Comparison of ENCODE assay signal across 8 mouse cellular contexts in genomic region chr7:108934836-108935235, GRCm38 (mm10). TPM values are rescaled to one million over a fixed set of nuclear protein-coding genes. Genes with fewer than 3 reads are reported as not detected.
DNase-seq lines count a peak whose midpoint lies in the region; ATAC-seq lines count a peak whose summit lies in the region.

No protein-coding gene starts in this region.

- H3K4me3 ChIP-seq in heart, embryonic 16.5 days (ENCODE audit: low read length) = peak overlapping the region; percentile 100
- peak overlapping the region; percentile 98 for H3K4me3 ChIP-seq in intestine, embryonic 14.5 days (ENCODE audit: low read depth, low read length)

- peak overlapping the region; percentile 99 for H3K9ac ChIP-seq in heart, embryonic 16.5 days (ENCODE audit: low read length)
- H3K9ac ChIP-seq in intestine, embryonic 14.5 days (ENCODE audit: low read length) = peak overlapping the region; percentile 92

- no peaks in the 10 kb centered on the region for H3K9me3 ChIP-seq in heart, embryonic 16.5 days (replicated peaks; ENCODE audit: control insufficient read depth, low read length)
- H3K9me3 ChIP-seq in intestine, embryonic 14.5 days (ENCODE audit: control insufficient read depth, low read length) = no peaks in the 10 kb centered on the region

- DNase-seq in heart, postnatal 25 days (ENCODE audit: low spot score) = no peak
- DNase-seq in c-Kit-positive CD71-positive TER-119-positive erythroid progenitor cells, embryonic 14.5 days (ENCODE audit: low spot score) = peak; percentile 18
- no peak for DNase-seq in intestine, embryonic 14.5 days (ENCODE audit: low spot score)
- no peak for DNase-seq in frontal cortex, postnatal 10 days (ENCODE audit: low spot score in 2 of 2)

- peaks cover 26% of the 10 kb centered on the region for H3K36me3 ChIP-seq in heart, embryonic 16.5 days (ENCODE audit: control insufficient read depth, insufficient read depth)
- peaks cover 33% of the 10 kb centered on the region for H3K36me3 ChIP-seq in intestine, embryonic 14.5 days (ENCODE audit: control insufficient read depth, insufficient read depth, low read length)

- H3K4me1 ChIP-seq in heart, embryonic 16.5 days (ENCODE audit: control insufficient read depth, insufficient read depth, low read length) = peaks cover 11% of the 10 kb centered on the region
- H3K4me1 ChIP-seq in intestine, embryonic 14.5 days (replicated peaks; ENCODE audit: control insufficient read depth, insufficient read depth, low read length) = peaks cover 12% of the 10 kb centered on the region

- H3K27ac ChIP-seq in heart, embryonic 16.5 days (ENCODE audit: low read length) = peak overlapping the region; percentile 85; the same call in 1 of the 2 replicates
- peak overlapping the region; percentile 73; the same call in 1 of the 2 replicates for H3K27ac ChIP-seq in intestine, embryonic 14.5 days (ENCODE audit: low read depth)

- intact Hi-C loops in heart, postnatal 25 days (cut with DNase I) = loop anchor here (1.0 to 5.0 kb wide), 2 partner anchors 83 to 120 kb away; partner anchors contain the start of gene Olfr516

- peak overlapping the region; percentile 95 for H3K4me2 ChIP-seq in heart, embryonic 16.5 days (ENCODE audit: low read depth, low read length)
- peak overlapping the region; percentile 96 for H3K4me2 ChIP-seq in intestine, embryonic 14.5 days (ENCODE audit: low read length)

- WGBS in heart, embryonic 16.5 days = 5% methylated on average over 8 of the region's 8 CpGs
- WGBS in intestine, embryonic 14.5 days = 4% methylated on average over 8 of the region's 8 CpGs

- no peaks in the 10 kb centered on the region for H3K27me3 ChIP-seq in heart, embryonic 16.5 days (ENCODE audit: control insufficient read depth, insufficient read depth, low read length)
- H3K27me3 ChIP-seq in intestine, embryonic 14.5 days (replicated peaks; ENCODE audit: control insufficient read depth, insufficient read depth, low read length) = no peaks in the 10 kb centered on the region

- no peak for ATAC-seq in heart, embryonic 16.5 days (replicated peaks; ENCODE audit: extremely low read depth, insufficient read depth, low FRiP score)
- ATAC-seq in intestine, embryonic 14.5 days (replicated peaks; ENCODE audit: low FRiP score, low TSS enrichment, low read depth) = no peak
- ATAC-seq in megakaryocyte-erythroid progenitor cell, adult 5-6 weeks (replicated peaks; ENCODE audit: low FRiP score, low TSS enrichment, poor library complexity, severe bottlenecking) = 0 out of 2 replicates have a peak, but pooled peaks have one; percentile 8
- no peak for ATAC-seq in frontal cortex, adult (ENCODE audit: low TSS enrichment)
- ATAC-seq in inflammation-experienced regulatory T-cells, adult 6 months = no peak

RNA-seq across cellular contexts. Expression of gene Eif3f, which starts 0.6 kb away (rescaled TPM):
- polyA plus RNA-seq in heart, embryonic 16.5 days (2015; fragmentation: Nextera tagmentation; extraction: Ambion mirVana) = 49.2 and 49.4 TPM in 2 replicates
- 10 to 100 TPM; 79.2 to 85.2 TPM for total RNA-seq in heart, postnatal 25 days (2021)
- 113 and 116 TPM in 2 replicates for polyA plus RNA-seq in intestine, embryonic 14.5 days (2014; fragmentation: Nextera tagmentation; extraction: Ambion mirVana)
- total RNA-seq in megakaryocyte-erythroid progenitor cell, adult 5-6 weeks (2014; fragmentation: Nextera tagmentation) = 241 and 316 TPM in 2 replicates
- total RNA-seq in megakaryocyte-erythroid progenitor cell, adult 5-6 weeks (2017) = 53.5 and 112 TPM in 2 replicates
- 10 to 100 TPM; 29.7 to 43.3 (median 34.1) TPM for polyA plus RNA-seq in inflammation-experienced regulatory T-cells, adult 6 months (2017; shearing (Covaris generic))

RNA-seq across cellular contexts. Expression of gene Nlrp10, which starts 4.9 kb away (rescaled TPM):
- polyA plus RNA-seq in heart, embryonic 16.5 days (2015; fragmentation: Nextera tagmentation; extraction: Ambion mirVana) = 20.7 and 23.3 TPM in 2 replicates
- 10 to 100 TPM; 21.2 to 23.1 TPM for total RNA-seq in heart, postnatal 25 days (2021)
- polyA plus RNA-seq in intestine, embryonic 14.5 days (2014; fragmentation: Nextera tagmentation; extraction: Ambion mirVana) = 0.12 TPM in 1 of 2 replicates, not detected in the other
- total RNA-seq in megakaryocyte-erythroid progenitor cell, adult 5-6 weeks (2014; fragmentation: Nextera tagmentation) = 0.33 TPM in 1 of 2 replicates, not detected in the other
- total RNA-seq in megakaryocyte-erythroid progenitor cell, adult 5-6 weeks (2017) = 0.15 TPM in 1 of 2 replicates, not detected in the other
- under 1 TPM in 1 of 3 experiments, not detected in 2; 0.17 TPM for polyA plus RNA-seq in inflammation-experienced regulatory T-cells, adult 6 months (2017; shearing (Covaris generic))

RNA-seq across cellular contexts. Expression of gene Tub, which starts 15.3 kb away (rescaled TPM):
- 0.76 and 0.89 TPM in 2 replicates for polyA plus RNA-seq in heart, embryonic 16.5 days (2015; fragmentation: Nextera tagmentation; extraction: Ambion mirVana)
- under 1 TPM; 0.26 to 0.36 TPM for total RNA-seq in heart, postnatal 25 days (2021)
- 5.2 and 6.3 TPM in 2 replicates for polyA plus RNA-seq in intestine, embryonic 14.5 days (2014; fragmentation: Nextera tagmentation; extraction: Ambion mirVana)
- not detected in 2 replicates for total RNA-seq in megakaryocyte-erythroid progenitor cell, adult 5-6 weeks (2014; fragmentation: Nextera tagmentation)
- total RNA-seq in megakaryocyte-erythroid progenitor cell, adult 5-6 weeks (2017) = not detected in 2 replicates
- under 1 TPM; 0.26 to 0.55 (median 0.52) TPM for polyA plus RNA-seq in inflammation-experienced regulatory T-cells, adult 6 months (2017; shearing (Covaris generic))

RNA-seq across cellular contexts. Expression of gene Olfr519, which starts 40.6 kb away (rescaled TPM):
- not detected in 2 replicates for polyA plus RNA-seq in heart, embryonic 16.5 days (2015; fragmentation: Nextera tagmentation; extraction: Ambion mirVana)
- not detected for total RNA-seq in heart, postnatal 25 days (2021)
- polyA plus RNA-seq in intestine, embryonic 14.5 days (2014; fragmentation: Nextera tagmentation; extraction: Ambion mirVana) = not detected in 2 replicates
- not detected in 2 replicates for total RNA-seq in megakaryocyte-erythroid progenitor cell, adult 5-6 weeks (2014; fragmentation: Nextera tagmentation)
- not detected in 2 replicates for total RNA-seq in megakaryocyte-erythroid progenitor cell, adult 5-6 weeks (2017)
- not detected for polyA plus RNA-seq in inflammation-experienced regulatory T-cells, adult 6 months (2017; shearing (Covaris generic))

RNA-seq across cellular contexts. Expression of gene Olfr518, which starts 50.0 kb away (rescaled TPM):
- not detected in 2 replicates for polyA plus RNA-seq in heart, embryonic 16.5 days (2015; fragmentation: Nextera tagmentation; extraction: Ambion mirVana)
- not detected for total RNA-seq in heart, postnatal 25 days (2021)
- polyA plus RNA-seq in intestine, embryonic 14.5 days (2014; fragmentation: Nextera tagmentation; extraction: Ambion mirVana) = not detected in 2 replicates
- total RNA-seq in megakaryocyte-erythroid progenitor cell, adult 5-6 weeks (2014; fragmentation: Nextera tagmentation) = not detected in 2 replicates
- total RNA-seq in megakaryocyte-erythroid progenitor cell, adult 5-6 weeks (2017) = not detected in 2 replicates
- polyA plus RNA-seq in inflammation-experienced regulatory T-cells, adult 6 months (2017; shearing (Covaris generic)) = not detected

Comparison
In these comparisons a context has a peak if more than half of its experiments do, and no peak if none do; other contexts are left out.
1. RNA of gene Nlrp10, which starts 4.9 kb away (polyA plus RNA-seq): 20.7 to 23.3 TPM in heart, embryonic 16.5 days; 0.12 TPM in intestine, embryonic 14.5 days and 0.17 TPM in inflammation-experienced regulatory T-cells, adult 6 months; every median in the first group is over 10 times any median in the second.